Mouse (Mus musculus) kidney, adult 2 months (tissue): ENCODE measurements around the gene E130308A19Rik. TPM values are rescaled to one million over a fixed set of nuclear protein-coding genes. Genes with fewer than 3 reads are reported as not detected.

Source experiments
- DNase-seq: peaks from one replicate; pipeline ENCODE4 v3.0.0; 2021
- H3K27ac ChIP-seq: fragments of 200-500 bp; 2 replicates; pipeline ENCODE4 v1.5.1; 2012; ENCODE audit warnings: low read depth, low read length, control low read depth, inconsistent platforms; ENCODE audit not compliant: insufficient read depth
- H3K27me3 ChIP-seq: fragments of 200-500 bp; replicated peaks from 2 replicates; pipeline ENCODE4 v1.6.1; 2012; ENCODE audit warnings: mild to moderate bottlenecking, moderate library complexity, low read length, inconsistent platforms; ENCODE audit not compliant: control insufficient read depth, insufficient read depth
- H3K36me3 ChIP-seq: fragments of 200-500 bp; 2 replicates; pipeline ENCODE4 v1.6.1; 2012; ENCODE audit warnings: mild to moderate bottlenecking, moderate library complexity, low read length, inconsistent platforms; ENCODE audit not compliant: control insufficient read depth, insufficient read depth
- H3K4me1 ChIP-seq: fragments of 200-500 bp; 2 replicates; pipeline ENCODE4 v1.6.1; 2011; ENCODE audit warnings: low read length; ENCODE audit not compliant: control insufficient read depth, insufficient read depth
- H3K4me3 ChIP-seq: fragments of 200-500 bp; 2 replicates; pipeline ENCODE4 v1.5.1; 2011; ENCODE audit warnings: mild to moderate bottlenecking, low read depth, low read length, control low read depth; ENCODE audit not compliant: insufficient read depth
- CTCF ChIP-seq: fragments of 200-500 bp; conservative IDR thresholded peaks from 2 replicates; pipeline ENCODE4 v1.5.1; 2011; ENCODE audit warnings: low read depth, mild to moderate bottlenecking, control low read depth, low read length, moderate library complexity, mixed read lengths; ENCODE audit not compliant: insufficient read depth, insufficient read length
- POLR2A ChIP-seq: fragments of 200-500 bp; IDR thresholded peaks from one replicate; pipeline ENCODE4 v1.6.1; 2011; ENCODE audit warnings: low read depth, low read length, control low read depth
- WGBS: fragments of 180-500 bp; shearing (Covaris S2); methylation state at CpG from one replicate; pipeline ENCODE4 v1.1.7; 2018; 5-methylcytosine and 5-hydroxymethylcytosine counted together
- polyA plus RNA-seq: library from polyadenylated mRNA; depleted of rRNA; stranded (reverse); fragments of >200 nt; gene quantifications from 2 replicates; pipeline ENCODE4 v1.2.3, GENCODE M21; 2012

Gene E130308A19Rik
- polyA plus RNA-seq, 1 experiment: 9.6 TPM

GRCm38 (mm10) chr4:59587872-59588226, 38.2 kb upstream of the E130308A19Rik start:
- Histone ChIP-seq H3K27me3 (no peaks in the 10 kb centered on the region), H3K4me1 (peaks cover 9% of the 10 kb centered on the region; the same call in 1 of the 2 replicates), H3K4me3 (no peak overlapping the region), H3K27ac (no peak overlapping the region), H3K36me3 (no peaks in the 10 kb centered on the region)
- DNase-seq: no peak
- TF ChIP-seq CTCF (no peak), POLR2A (no peak)
- WGBS: 96% methylated on average over 1 of the region's 1 CpGs

DNA sequence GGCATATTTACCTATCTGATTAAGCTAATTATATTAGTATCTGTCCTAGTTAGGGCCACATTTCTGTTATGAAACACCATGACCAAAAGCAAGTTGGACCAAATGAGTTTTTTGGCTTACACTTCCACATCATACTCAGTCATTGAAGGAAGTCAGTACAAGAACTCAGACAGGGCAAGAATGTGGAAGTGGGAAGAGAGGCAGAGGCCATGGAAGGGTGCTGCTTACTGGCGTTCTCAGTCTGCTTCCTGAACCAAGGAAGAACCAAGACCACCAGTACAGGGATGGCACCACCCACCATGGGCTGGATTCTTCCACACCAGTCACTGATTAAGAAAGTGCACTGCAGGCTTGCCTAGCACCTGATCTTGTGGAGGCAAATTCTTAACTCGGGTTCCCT, 31.4 kb upstream of the E130308A19Rik start:
- H3K27me3 ChIP-seq: no peaks in the 10 kb centered on the region
- no peaks in the 10 kb centered on the region for H3K4me1 ChIP-seq
- DNase-seq: no peak
- TF ChIP-seq CTCF: no peak
- TF ChIP-seq POLR2A: no peak
- H3K4me3 ChIP-seq: no peak overlapping the region
- 63% methylated on average over 2 of the region's 2 CpGs for WGBS
- H3K36me3 ChIP-seq: peaks cover 5% of the 10 kb centered on the region; the same call in 1 of the 2 replicates
- H3K27ac ChIP-seq: no peak overlapping the region

DNA sequence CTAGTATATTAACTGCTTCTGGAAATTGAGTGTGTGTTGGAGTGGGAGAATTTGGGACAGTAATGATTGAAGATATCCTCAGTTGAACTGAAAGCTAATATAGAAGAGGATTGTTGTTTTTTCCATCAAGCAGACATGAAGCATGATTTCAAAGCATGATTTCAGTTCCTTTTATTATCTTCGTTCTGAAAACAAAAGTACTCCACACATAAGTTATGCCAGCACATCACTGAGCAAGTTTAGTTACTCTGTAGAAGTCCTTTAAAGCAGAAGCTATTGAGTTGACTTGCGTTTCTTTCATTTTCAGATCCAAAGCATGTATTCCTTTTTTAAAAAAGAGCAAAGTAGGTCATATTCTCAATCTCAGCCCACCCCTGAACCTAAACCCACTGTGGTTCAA, 29.5 kb upstream of the E130308A19Rik start:
- Histone ChIP-seq H3K4me1 (no peaks in the 10 kb centered on the region), H3K27me3 (no peaks in the 10 kb centered on the region), H3K36me3 (peaks cover 5% of the 10 kb centered on the region; the same call in 1 of the 2 replicates), H3K4me3 (no peak overlapping the region), H3K27ac (no peak overlapping the region)
- no peak for DNase-seq
- WGBS: 82% methylated on average over 2 of the region's 2 CpGs
- no peak for TF ChIP-seq CTCF
- no peak for TF ChIP-seq POLR2A

- no peak overlapping the region for H3K4me3 ChIP-seq
- 95% methylated on average over 4 of the region's 4 CpGs for WGBS
- TF ChIP-seq POLR2A (no peak), CTCF (0 out of 2 replicates have a peak, but pooled peaks have one; percentile 23)
- no peaks in the 10 kb centered on the region for H3K27me3 ChIP-seq
- H3K27ac ChIP-seq: no peak overlapping the region
- no peak for DNase-seq
- no peaks in the 10 kb centered on the region for H3K4me1 ChIP-seq
- no peaks in the 10 kb centered on the region; the same call in 1 of the 2 replicates for H3K36me3 ChIP-seq
These were observed 23.3 kb upstream of the E130308A19Rik start for GRCm38 (mm10) chr4:59602704-59603103.

DNA sequence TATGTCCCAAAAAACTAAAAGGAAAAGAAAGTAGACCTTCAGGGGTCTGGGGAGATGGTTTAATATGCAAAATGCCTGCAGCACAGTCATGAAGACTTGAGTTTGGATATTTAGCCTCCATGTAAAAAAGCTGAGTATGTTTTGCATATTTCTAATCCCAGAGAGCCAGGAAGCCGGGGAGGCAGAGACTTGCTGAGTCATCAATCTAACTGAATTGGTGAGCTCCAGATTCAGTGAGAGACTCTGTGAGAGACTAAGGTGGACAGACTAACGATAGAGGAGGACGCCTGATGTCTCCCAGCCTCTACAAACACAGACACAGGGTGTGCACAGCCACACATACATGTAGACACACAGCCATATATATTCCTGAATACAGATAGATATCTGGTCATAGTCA, 21.1 kb upstream of the E130308A19Rik start:
- H3K27me3 ChIP-seq: no peaks in the 10 kb centered on the region
- DNase-seq: no peak
- H3K4me1 ChIP-seq: no peaks in the 10 kb centered on the region
- H3K27ac ChIP-seq: no peak overlapping the region
- H3K4me3 ChIP-seq: no peak overlapping the region
- WGBS: 64% methylated on average over 3 of the region's 3 CpGs
- no peak for TF ChIP-seq CTCF
- no peak for TF ChIP-seq POLR2A
- no peaks in the 10 kb centered on the region; the same call in 1 of the 2 replicates for H3K36me3 ChIP-seq

DNA sequence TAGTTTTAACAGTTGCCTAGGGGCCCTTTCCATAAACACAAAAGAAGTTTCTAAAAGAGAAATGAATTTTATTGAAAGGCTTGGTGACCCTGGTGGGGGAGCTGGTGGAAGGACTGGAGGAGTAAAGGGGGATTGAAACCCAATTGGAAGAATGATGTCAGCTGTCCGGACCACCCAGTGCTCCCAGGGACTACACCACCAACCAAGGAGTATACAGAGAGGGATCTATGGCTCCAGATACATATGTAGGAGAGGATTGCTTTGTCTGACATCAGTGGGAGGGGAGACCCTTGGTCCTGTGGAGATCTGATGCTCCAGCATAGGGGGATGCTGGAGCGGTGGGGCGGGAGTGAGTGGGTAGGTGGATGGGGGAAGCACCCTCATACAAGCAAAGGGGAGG, 20.5 kb upstream of the E130308A19Rik start:
- TF ChIP-seq POLR2A (no peak), CTCF (no peak)
- H3K4me1 ChIP-seq: no peaks in the 10 kb centered on the region
- H3K36me3 ChIP-seq: peaks cover under 1% of the 10 kb centered on the region; the same call in 1 of the 2 replicates
- H3K27me3 ChIP-seq: no peaks in the 10 kb centered on the region
- 95% methylated on average over 3 of the region's 3 CpGs for WGBS
- DNase-seq: no peak
- H3K4me3 ChIP-seq: no peak overlapping the region
- no peak overlapping the region for H3K27ac ChIP-seq

DNA sequence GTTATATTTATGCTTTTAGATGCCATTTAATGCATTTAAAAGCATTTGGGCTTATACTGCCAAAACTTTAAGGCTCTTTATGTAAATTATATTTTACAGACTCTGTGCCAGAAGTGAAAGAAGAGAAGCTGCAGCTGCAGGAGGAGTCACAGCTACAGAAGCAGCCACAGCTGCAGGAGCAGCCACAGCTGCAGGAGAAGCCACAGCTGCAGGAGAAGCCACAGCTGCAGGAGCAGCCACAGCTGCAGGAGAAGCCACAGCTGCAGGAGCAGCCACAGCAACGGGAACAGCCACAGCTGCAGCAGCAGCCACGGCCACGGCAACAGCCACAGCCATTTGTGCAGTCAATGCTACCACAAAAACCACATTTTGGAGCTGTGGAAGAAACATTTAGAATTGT, 15.6 kb upstream of the E130308A19Rik start:
- 68% methylated on average over 3 of the region's 3 CpGs for WGBS
- H3K36me3 ChIP-seq: peaks cover 2% of the 10 kb centered on the region; the same call in 1 of the 2 replicates
- no peaks in the 10 kb centered on the region for H3K27me3 ChIP-seq
- H3K4me3 ChIP-seq: no peak overlapping the region
- H3K27ac ChIP-seq: no peak overlapping the region
- no peak for DNase-seq
- TF ChIP-seq CTCF (no peak), POLR2A (no peak)
- H3K4me1 ChIP-seq: no peaks in the 10 kb centered on the region; the same call in 1 of the 2 replicates

- TF ChIP-seq CTCF (peak; percentile 24), POLR2A (no peak)
- WGBS: 8% methylated on average over 1 of the region's 1 CpGs
- Histone ChIP-seq H3K27ac (no peak overlapping the region), H3K27me3 (no peaks in the 10 kb centered on the region), H3K4me1 (no peaks in the 10 kb centered on the region; the same call in 1 of the 2 replicates), H3K4me3 (no peak overlapping the region), H3K36me3 (peaks cover 2% of the 10 kb centered on the region; the same call in 1 of the 2 replicates)
- DNase-seq: peak; percentile 63
These were observed 11.0 kb upstream of the E130308A19Rik start for GRCm38 (mm10) chr4:59614986-59615385.
